23 mouse cellular contexts compared by ENCODE assay signal in genomic region chr9:67187182-67187581, GRCm38 (mm10).
"Had no signal": no experiment of that assay in that cellular context is flagged by ENCODE, and none has a peak within 500 bp of the region (broad histone marks: within the 10 kb centered on the region; RNA-seq: fewer than 3 reads in every experiment).

No protein-coding gene starts in this region.

- ATAC-seq: forebrain, embryonic 13.5 days; forebrain, embryonic 14.5 days; forebrain, embryonic 15.5 days; forebrain, embryonic 16.5 days; forebrain, postnatal 0 days had no signal

- DNase-seq: cerebellum, adult 18-20 months; cerebellum, adult 2 months; cerebellum, adult 8-10 months; cerebellum, adult 9-10 months; cerebellum, adult 9-11 months; cerebellum, postnatal 10 days; cerebellum, postnatal 14 days; cerebellum, postnatal 25 days; cerebellum, postnatal 36 days; embryo, embryonic 11 days; forebrain, postnatal 0 days had no signal

- H3K4me1 ChIP-seq: forebrain, embryonic 12.5 days; forebrain, embryonic 13.5 days; forebrain, embryonic 15.5 days had no signal

- H3K4me2 ChIP-seq: embryonic facial prominence, embryonic 12.5 days; embryonic facial prominence, embryonic 13.5 days; embryonic facial prominence, embryonic 15.5 days; forebrain, embryonic 12.5 days; forebrain, embryonic 13.5 days; forebrain, embryonic 15.5 days; heart, embryonic 11.5 days had no signal

- H3K9me3 ChIP-seq: embryonic facial prominence, embryonic 12.5 days; embryonic facial prominence, embryonic 13.5 days; embryonic facial prominence, embryonic 15.5 days; forebrain, embryonic 10.5 days; forebrain, embryonic 12.5 days; forebrain, embryonic 13.5 days; forebrain, embryonic 15.5 days had no signal

- H3K27me3 ChIP-seq: embryonic facial prominence, embryonic 12.5 days; embryonic facial prominence, embryonic 13.5 days; embryonic facial prominence, embryonic 15.5 days; forebrain, embryonic 12.5 days; forebrain, embryonic 13.5 days; forebrain, embryonic 15.5 days had no signal

- H3K4me3 ChIP-seq: embryonic facial prominence, embryonic 12.5 days; embryonic facial prominence, embryonic 13.5 days; embryonic facial prominence, embryonic 15.5 days; erythroblast, embryonic 14.5 days; forebrain, embryonic 10.5 days; forebrain, embryonic 12.5 days; forebrain, embryonic 13.5 days; forebrain, embryonic 15.5 days; heart, adult 2 months had no signal

- H3K36me3 ChIP-seq: embryonic facial prominence, embryonic 12.5 days; embryonic facial prominence, embryonic 13.5 days; embryonic facial prominence, embryonic 15.5 days; forebrain, embryonic 10.5 days; forebrain, embryonic 12.5 days; forebrain, embryonic 15.5 days had no signal

- H3K27ac ChIP-seq: embryonic facial prominence, embryonic 12.5 days; embryonic facial prominence, embryonic 13.5 days; embryonic facial prominence, embryonic 15.5 days; forebrain, embryonic 10.5 days; forebrain, embryonic 12.5 days; forebrain, embryonic 13.5 days; forebrain, embryonic 15.5 days had no signal

- H3K9ac ChIP-seq: embryonic facial prominence, embryonic 12.5 days; embryonic facial prominence, embryonic 13.5 days; embryonic facial prominence, embryonic 15.5 days; forebrain, embryonic 12.5 days; forebrain, embryonic 13.5 days; forebrain, embryonic 15.5 days; forebrain, postnatal 0 days had no signal
